Mouse (Mus musculus) E14TG2a.4 (cell line): ENCODE results near the gene Hpd.

Experiments
- CTCF ChIP-seq: conservative IDR thresholded peaks from 2 replicates; pipeline ENCODE4 v1.5.1; 2014; ENCODE audit warnings: low read length
- NANOG ChIP-seq: IDR thresholded peaks from 2 replicates; pipeline ENCODE4 v1.6.1; 2014; ENCODE audit warnings: borderline replicate concordance, low read length, mixed read lengths
- POU5F1 ChIP-seq: IDR thresholded peaks from 2 replicates; pipeline ENCODE4 v1.6.1; 2014; ENCODE audit warnings: low read length, borderline replicate concordance

DNA sequence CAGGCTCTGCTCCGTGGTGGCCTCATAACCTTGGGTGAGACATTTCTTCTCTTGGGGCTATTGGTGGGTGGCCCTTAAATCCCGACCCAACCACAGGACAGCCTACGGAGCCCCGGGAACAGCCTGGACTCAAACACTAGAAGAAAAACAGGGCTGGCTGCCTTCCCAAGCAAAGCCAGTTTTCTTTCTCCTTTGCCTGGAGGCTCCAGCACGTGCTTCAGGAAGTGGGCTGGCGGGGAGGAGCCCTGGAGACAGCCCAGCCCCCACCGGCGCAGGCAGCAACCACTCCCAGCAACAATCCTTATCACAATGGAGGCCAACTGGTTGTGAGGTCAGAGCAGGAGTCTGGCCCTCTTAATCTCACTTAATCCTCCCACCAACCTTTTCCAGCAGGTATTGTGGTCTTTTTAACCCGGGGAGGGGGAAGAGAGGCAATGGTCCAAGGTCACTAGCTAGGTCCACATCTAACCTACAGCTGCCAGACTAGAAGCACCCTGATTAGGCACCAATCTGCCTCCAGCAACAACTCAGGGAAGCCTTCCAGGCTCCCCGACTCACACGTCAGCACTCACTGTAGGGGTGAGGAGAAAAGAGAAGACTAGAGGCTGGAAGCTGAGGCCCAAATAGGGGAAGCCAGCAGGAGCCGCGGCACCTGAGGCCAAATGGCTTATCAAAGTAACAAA is 46.0 kb downstream of the Hpd start:
- no peak for TF ChIP-seq CTCF
- TF ChIP-seq POU5F1 = no peak
- 0 out of 2 replicates have a peak, but pooled peaks have one; percentile 2 for TF ChIP-seq NANOG
